Mouse (Mus musculus): ENCODE measurements around the gene Nlgn2. TPM values are rescaled to one million over a fixed set of nuclear protein-coding genes. Genes with fewer than 3 reads are reported as not detected.

Nlgn2 gene
- polyA plus RNA-seq, 1 experiment from 2014 or later: 4.4 TPM

DNA sequence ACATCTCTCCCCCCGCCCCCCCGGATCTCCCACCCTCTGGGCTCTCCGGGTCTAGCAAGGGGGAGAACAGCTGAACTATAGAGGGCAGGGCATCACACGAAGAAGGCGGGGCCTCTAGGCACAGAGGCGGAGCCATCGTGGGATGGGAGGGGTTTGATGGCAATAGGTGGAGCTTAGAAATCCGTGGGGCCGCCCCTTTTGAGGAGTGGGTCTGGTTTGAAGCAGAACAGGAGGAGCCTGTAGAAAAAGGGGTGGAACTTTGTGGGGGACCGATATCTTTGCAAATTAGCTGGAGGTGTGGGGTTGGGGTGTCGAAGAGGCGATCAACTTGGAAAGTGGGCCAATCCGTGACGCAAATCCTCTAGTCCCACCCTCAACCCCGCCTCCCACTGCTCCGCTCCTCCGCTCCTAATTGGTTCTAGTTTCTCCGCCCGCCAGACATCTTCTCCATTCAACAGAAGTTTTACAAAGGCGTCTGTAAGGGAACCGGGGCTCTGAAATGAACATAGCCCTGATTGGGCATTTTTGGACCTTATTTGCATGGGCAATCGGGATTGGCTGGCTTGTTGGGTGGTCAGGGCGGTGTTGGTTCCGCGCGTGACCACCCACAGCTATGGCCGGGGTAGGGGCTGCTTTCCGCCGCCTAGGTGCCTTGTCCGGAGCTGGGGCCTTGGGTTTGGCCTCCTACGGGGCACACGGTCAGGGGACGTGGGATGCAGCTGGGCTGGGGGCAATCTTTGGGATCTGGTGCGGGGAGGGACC, 549 bp upstream of the Nlgn2 start, which contains the start of gene Tmem256:
Gene Tmem256 (plus strand): TSS at position 563 of the 762 bp plus-strand sequence.
- H3K9ac ChIP-seq (ENCODE audit: low read length): peak within 1 kb of the TSS; percentile 81
- under 1% methylated on average over 34 of the region's 34 CpGs for WGBS
- peaks cover 2% of the 10 kb centered on the region; the same call in 1 of the 2 replicates for H3K36me3 ChIP-seq (ENCODE audit: control insufficient read depth, insufficient read depth, low read length)
- H3K4me2 ChIP-seq (ENCODE audit: low read depth, low read length): peak within 1 kb of the TSS; percentile 98
- peaks cover 40% of the 10 kb centered on the region for H3K4me1 ChIP-seq (replicated peaks; ENCODE audit: control insufficient read depth, insufficient read depth, low read length)
- ATAC-seq (ENCODE audit: low read depth): peak; percentile 93
- H3K27ac ChIP-seq (ENCODE audit: low read length): peak within 1 kb of the TSS; percentile 75
- H3K9me3 ChIP-seq (ENCODE audit: control insufficient read depth, low read length): no peaks in the 10 kb centered on the region
- H3K4me3 ChIP-seq (ENCODE audit: low read length): peak within 1 kb of the TSS; percentile 62
- peaks cover 15% of the 10 kb centered on the region for H3K27me3 ChIP-seq (ENCODE audit: control insufficient read depth, insufficient read depth, low read depth, low read length)

DNA sequence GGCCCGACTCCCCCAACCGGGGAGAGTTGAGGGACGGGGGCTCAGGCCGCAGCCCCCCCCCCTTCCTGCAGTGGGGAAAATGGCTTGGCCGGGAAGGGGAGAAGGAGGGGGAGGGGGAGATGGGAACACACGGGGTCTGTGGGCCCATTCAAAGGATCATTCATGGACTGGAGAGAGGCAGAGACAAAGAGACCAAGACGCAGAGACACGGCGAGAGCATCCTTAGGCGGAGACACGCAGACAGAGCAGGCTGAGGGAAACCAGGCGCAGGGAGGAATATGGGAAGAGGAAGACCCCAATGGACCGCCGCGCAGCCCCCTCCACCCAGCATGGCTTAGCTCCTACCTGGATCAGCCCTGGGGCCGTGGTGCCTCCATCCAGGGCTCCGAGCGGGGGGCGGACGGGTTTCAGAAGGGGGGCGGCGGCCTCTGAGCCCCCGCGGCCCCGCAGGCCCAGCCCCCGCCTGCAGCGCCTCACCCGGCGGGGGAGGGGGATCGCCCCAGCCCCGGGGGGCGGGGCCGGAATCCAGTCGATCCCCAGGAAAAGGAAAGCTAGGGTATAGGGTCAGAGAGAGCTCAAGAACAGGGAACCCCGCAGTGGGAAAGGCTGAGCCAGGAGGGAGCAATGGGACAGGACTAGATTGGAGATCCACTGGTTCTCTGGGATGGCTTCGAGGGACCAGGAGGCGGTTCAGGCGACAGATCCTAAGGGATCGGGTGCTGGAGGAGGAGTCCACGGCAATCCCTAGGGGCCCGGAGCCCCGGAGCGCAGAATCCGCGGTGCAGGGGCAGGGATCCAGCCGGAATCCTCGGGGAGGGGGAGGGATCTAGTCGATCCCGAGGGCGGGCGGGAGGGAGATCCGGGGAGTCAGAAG, 644 bp downstream of the Nlgn2 start:
- H3K4me2 ChIP-seq (ENCODE audit: low read depth, low read length): peak overlapping the region; percentile 98
- no peaks in the 10 kb centered on the region for H3K9me3 ChIP-seq (ENCODE audit: control insufficient read depth, low read length)
- peak overlapping the region; percentile 81 for H3K9ac ChIP-seq (ENCODE audit: low read length)
- 0 out of 2 replicates have a peak, but pooled peaks have one; percentile 0 for ATAC-seq (ENCODE audit: low read depth)
- H3K36me3 ChIP-seq (ENCODE audit: control insufficient read depth, insufficient read depth, low read length): peaks cover 2% of the 10 kb centered on the region; the same call in 1 of the 2 replicates
- H3K4me3 ChIP-seq (ENCODE audit: low read length): peak overlapping the region; percentile 62
- H3K27ac ChIP-seq (ENCODE audit: low read length): peak overlapping the region; percentile 75
- 2% methylated on average over 44 of the region's 52 CpGs for WGBS
- peaks cover 40% of the 10 kb centered on the region for H3K4me1 ChIP-seq (replicated peaks; ENCODE audit: control insufficient read depth, insufficient read depth, low read length)
- peaks cover 15% of the 10 kb centered on the region for H3K27me3 ChIP-seq (ENCODE audit: control insufficient read depth, insufficient read depth, low read depth, low read length)

DNA sequence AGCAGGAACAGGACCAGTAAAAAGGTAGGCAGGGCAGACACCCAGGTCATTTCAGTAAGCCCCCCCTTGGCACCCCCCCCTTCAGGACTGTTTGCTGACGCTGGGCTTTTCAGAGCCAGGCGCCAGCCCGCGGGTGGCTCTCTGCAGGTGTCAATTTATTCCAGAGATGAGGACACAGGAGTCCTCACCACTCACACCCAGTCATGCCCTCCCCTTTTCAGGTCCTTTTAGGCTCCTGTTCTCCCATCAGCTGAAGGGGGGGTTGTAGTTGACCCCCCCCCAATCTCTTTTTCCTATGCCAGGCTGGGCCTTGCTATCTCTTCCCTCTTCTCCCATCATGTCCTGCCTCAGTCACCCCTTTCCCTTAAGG, 1.6 kb downstream of the Nlgn2 start:
- Histone ChIP-seq H3K9ac (ENCODE audit: low read length) (no peak overlapping the region; the same call in 1 of the 2 replicates), H3K4me3 (ENCODE audit: low read length) (peak overlapping the region; percentile 62), H3K4me1 (replicated peaks; ENCODE audit: control insufficient read depth, insufficient read depth, low read length) (peaks cover 40% of the 10 kb centered on the region), H3K27me3 (ENCODE audit: control insufficient read depth, insufficient read depth, low read depth, low read length) (peaks cover 15% of the 10 kb centered on the region), H3K27ac (ENCODE audit: low read length) (no peak overlapping the region), H3K4me2 (ENCODE audit: low read depth, low read length) (peak overlapping the region; percentile 98), H3K36me3 (ENCODE audit: control insufficient read depth, insufficient read depth, low read length) (peaks cover 2% of the 10 kb centered on the region; the same call in 1 of the 2 replicates), H3K9me3 (ENCODE audit: control insufficient read depth, low read length) (no peaks in the 10 kb centered on the region)
- ATAC-seq (ENCODE audit: low read depth): no peak
- WGBS: 14% methylated on average over 4 of the region's 4 CpGs

GRCm38 (mm10) chr11:69835326-69835965, 2.1 kb downstream of the Nlgn2 start:
- no peak for ATAC-seq (ENCODE audit: low read depth)
- no peak overlapping the region for H3K27ac ChIP-seq (ENCODE audit: low read length)
- no peak overlapping the region for H3K9ac ChIP-seq (ENCODE audit: low read length)
- WGBS: 24% methylated on average over 9 of the region's 9 CpGs
- peaks cover 2% of the 10 kb centered on the region; the same call in 1 of the 2 replicates for H3K36me3 ChIP-seq (ENCODE audit: control insufficient read depth, insufficient read depth, low read length)
- peaks cover 40% of the 10 kb centered on the region for H3K4me1 ChIP-seq (replicated peaks; ENCODE audit: control insufficient read depth, insufficient read depth, low read length)
- no peaks in the 10 kb centered on the region for H3K9me3 ChIP-seq (ENCODE audit: control insufficient read depth, low read length)
- H3K4me2 ChIP-seq (ENCODE audit: low read depth, low read length): peak overlapping the region; percentile 98
- peak overlapping the region; percentile 4; the same call in 1 of the 2 replicates for H3K4me3 ChIP-seq (ENCODE audit: low read length)
- H3K27me3 ChIP-seq (ENCODE audit: control insufficient read depth, insufficient read depth, low read depth, low read length): peaks cover 15% of the 10 kb centered on the region

- H3K36me3 ChIP-seq (ENCODE audit: control insufficient read depth, insufficient read depth, low read length): peaks cover 2% of the 10 kb centered on the region; the same call in 1 of the 2 replicates
- WGBS: 7% methylated on average over 41 of the region's 48 CpGs
- H3K9ac ChIP-seq (ENCODE audit: low read length): peak overlapping the region; percentile 76
- peak overlapping the region; percentile 36; the same call in 1 of the 2 replicates for H3K27ac ChIP-seq (ENCODE audit: low read length)
- H3K4me1 ChIP-seq (replicated peaks; ENCODE audit: control insufficient read depth, insufficient read depth, low read length): peaks cover 34% of the 10 kb centered on the region
- H3K4me2 ChIP-seq (ENCODE audit: low read depth, low read length): peak overlapping the region; percentile 88
- H3K9me3 ChIP-seq (ENCODE audit: control insufficient read depth, low read length): no peaks in the 10 kb centered on the region
- H3K27me3 ChIP-seq (ENCODE audit: control insufficient read depth, insufficient read depth, low read depth, low read length): peaks cover 15% of the 10 kb centered on the region
- ATAC-seq (ENCODE audit: low read depth): no peak
- H3K4me3 ChIP-seq (ENCODE audit: low read length): peak overlapping the region; percentile 48
Observed at GRCm38 (mm10) chr11:69834001-69834549, 3.5 kb downstream of the Nlgn2 start.

GRCm38 (mm10) chr11:69833554-69833953, 4.0 kb downstream of the Nlgn2 start:
- H3K4me2 ChIP-seq (ENCODE audit: low read depth, low read length): peak overlapping the region; percentile 88
- H3K27ac ChIP-seq (ENCODE audit: low read length): peak overlapping the region; percentile 36; the same call in 1 of the 2 replicates
- peaks cover 15% of the 10 kb centered on the region for H3K27me3 ChIP-seq (ENCODE audit: control insufficient read depth, insufficient read depth, low read depth, low read length)
- H3K4me1 ChIP-seq (replicated peaks; ENCODE audit: control insufficient read depth, insufficient read depth, low read length): peaks cover 33% of the 10 kb centered on the region
- peak overlapping the region; percentile 48 for H3K4me3 ChIP-seq (ENCODE audit: low read length)
- 52% methylated on average over 8 of the region's 8 CpGs for WGBS
- peaks cover 2% of the 10 kb centered on the region; the same call in 1 of the 2 replicates for H3K36me3 ChIP-seq (ENCODE audit: control insufficient read depth, insufficient read depth, low read length)
- H3K9ac ChIP-seq (ENCODE audit: low read length): peak overlapping the region; percentile 76
- H3K9me3 ChIP-seq (ENCODE audit: control insufficient read depth, low read length): no peaks in the 10 kb centered on the region
- ATAC-seq (ENCODE audit: low read depth): no peak

DNA sequence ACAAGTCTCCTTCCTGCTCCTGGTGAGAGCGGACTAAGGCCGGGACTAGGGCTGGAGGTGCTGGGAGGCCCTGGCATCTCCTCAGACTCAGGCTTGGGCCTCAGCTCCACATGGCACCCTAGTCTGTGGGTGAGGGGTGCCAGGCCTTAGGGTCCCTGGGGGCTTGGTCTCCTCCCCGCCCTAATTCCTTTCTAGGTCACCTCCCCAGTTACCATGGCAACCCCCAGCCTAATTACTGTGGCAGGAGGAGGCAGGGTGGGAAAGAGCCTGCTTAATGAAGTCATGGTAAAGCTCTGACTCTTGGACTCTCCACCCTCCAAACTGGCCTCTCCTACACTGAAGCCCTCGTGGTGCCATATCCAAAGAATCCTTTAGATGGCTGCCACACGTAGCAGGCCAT, 8.8 kb downstream of the Nlgn2 start:
- no peak for ATAC-seq (ENCODE audit: low read depth)
- peaks cover 4% of the 10 kb centered on the region; the same call in 1 of the 2 replicates for H3K27me3 ChIP-seq (ENCODE audit: control insufficient read depth, insufficient read depth, low read depth, low read length)
- H3K9ac ChIP-seq (ENCODE audit: low read length): no peak overlapping the region
- peaks cover 4% of the 10 kb centered on the region for H3K4me1 ChIP-seq (replicated peaks; ENCODE audit: control insufficient read depth, insufficient read depth, low read length)
- peaks cover 19% of the 10 kb centered on the region; the same call in 1 of the 2 replicates for H3K36me3 ChIP-seq (ENCODE audit: control insufficient read depth, insufficient read depth, low read length)
- no peak overlapping the region for H3K4me2 ChIP-seq (ENCODE audit: low read depth, low read length)
- WGBS: 74% methylated on average over 5 of the region's 5 CpGs
- no peak overlapping the region for H3K27ac ChIP-seq (ENCODE audit: low read length)
- no peak overlapping the region for H3K4me3 ChIP-seq (ENCODE audit: low read length)
- no peaks in the 10 kb centered on the region for H3K9me3 ChIP-seq (ENCODE audit: control insufficient read depth, low read length)

- H3K27ac ChIP-seq (ENCODE audit: low read length): no peak overlapping the region
- H3K4me3 ChIP-seq (ENCODE audit: low read length): no peak overlapping the region
- H3K27me3 ChIP-seq (ENCODE audit: control insufficient read depth, insufficient read depth, low read depth, low read length): no peaks in the 10 kb centered on the region
- no peaks in the 10 kb centered on the region for H3K9me3 ChIP-seq (ENCODE audit: control insufficient read depth, low read length)
- H3K4me2 ChIP-seq (ENCODE audit: low read depth, low read length): no peak overlapping the region
- no peaks in the 10 kb centered on the region for H3K4me1 ChIP-seq (replicated peaks; ENCODE audit: control insufficient read depth, insufficient read depth, low read length)
- H3K9ac ChIP-seq (ENCODE audit: low read length): no peak overlapping the region
- peaks cover 17% of the 10 kb centered on the region; the same call in 1 of the 2 replicates for H3K36me3 ChIP-seq (ENCODE audit: control insufficient read depth, insufficient read depth, low read length)
- WGBS: 65% methylated on average over 2 of the region's 2 CpGs
- ATAC-seq (ENCODE audit: low read depth): no peak
Observed at GRCm38 (mm10) chr11:69823456-69823855, 14.1 kb downstream of the Nlgn2 start.

Data from lung, embryonic 16.5 days (tissue).